Mouse (Mus musculus): ENCODE measurements at regions not wholly inside any gene's neighbourhood (a gene's known extent, or its start where the extent isn't known, plus 50 kb on each side); places are given as distances from the start of the nearest gene placed in this dataset.

DNA sequence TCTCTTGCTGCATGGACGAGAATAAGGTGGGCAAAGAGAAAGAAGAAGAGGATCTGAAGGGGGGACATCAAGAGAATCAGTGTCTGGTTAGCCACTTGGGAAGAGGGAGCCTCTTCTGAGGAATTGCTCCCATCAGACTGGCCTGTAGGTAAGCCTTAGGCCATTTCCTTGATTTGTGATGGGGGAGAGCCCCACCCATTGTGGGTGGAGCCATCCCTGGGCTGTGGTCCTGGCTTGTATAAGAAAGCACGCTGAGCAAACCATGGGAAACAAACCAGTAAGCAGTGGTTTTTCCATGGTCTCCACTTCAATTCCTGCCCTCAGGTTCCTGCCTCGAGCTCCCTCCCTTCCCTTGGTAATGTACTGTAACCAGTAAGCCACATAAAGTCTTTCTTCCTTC is 57.7 kb upstream of the Sez6l start:
- no peak for DNase-seq

DNA sequence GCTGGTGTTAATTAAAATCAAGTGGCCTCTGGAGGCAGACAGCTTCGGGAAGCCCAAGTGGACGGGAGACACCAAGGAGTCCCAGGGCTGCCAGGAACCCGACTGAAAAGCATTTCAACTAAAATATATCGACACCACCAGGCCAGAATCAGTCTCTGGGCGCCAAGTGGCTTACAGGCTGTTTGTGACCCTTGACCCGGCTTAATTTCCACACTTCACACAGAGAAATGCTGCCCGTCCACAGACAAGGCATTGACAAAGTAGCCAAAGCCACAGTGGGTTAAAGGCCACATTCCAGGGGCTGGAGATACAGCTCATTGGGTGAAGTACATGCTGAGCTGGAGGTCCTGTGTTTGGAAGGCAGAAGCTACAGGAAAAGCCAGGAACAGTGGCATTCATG is 54.8 kb upstream of the Sez6l start:
- DNase-seq, result peak; percentile 55

DNA sequence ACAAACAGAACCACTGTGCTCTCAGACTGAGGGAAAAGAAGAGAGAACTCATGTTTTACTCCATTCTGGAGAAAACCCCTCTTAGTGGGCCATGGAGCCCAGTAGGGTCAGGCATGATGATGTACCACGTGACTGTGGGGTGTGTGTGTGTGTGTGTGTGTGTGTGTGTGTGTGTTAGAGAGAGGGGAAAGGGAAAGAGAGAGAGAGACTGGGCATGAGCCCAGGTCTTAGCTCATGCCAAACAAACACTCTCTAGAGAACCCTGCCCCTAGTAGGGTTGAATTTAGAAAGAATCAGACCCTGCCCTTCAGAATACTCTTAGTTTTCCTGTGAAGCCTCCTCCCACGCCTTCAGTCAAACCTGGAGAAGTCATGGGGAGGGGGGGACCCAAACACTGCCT is 52.7 kb upstream of the Sez6l start:
- no peak for DNase-seq

DNA sequence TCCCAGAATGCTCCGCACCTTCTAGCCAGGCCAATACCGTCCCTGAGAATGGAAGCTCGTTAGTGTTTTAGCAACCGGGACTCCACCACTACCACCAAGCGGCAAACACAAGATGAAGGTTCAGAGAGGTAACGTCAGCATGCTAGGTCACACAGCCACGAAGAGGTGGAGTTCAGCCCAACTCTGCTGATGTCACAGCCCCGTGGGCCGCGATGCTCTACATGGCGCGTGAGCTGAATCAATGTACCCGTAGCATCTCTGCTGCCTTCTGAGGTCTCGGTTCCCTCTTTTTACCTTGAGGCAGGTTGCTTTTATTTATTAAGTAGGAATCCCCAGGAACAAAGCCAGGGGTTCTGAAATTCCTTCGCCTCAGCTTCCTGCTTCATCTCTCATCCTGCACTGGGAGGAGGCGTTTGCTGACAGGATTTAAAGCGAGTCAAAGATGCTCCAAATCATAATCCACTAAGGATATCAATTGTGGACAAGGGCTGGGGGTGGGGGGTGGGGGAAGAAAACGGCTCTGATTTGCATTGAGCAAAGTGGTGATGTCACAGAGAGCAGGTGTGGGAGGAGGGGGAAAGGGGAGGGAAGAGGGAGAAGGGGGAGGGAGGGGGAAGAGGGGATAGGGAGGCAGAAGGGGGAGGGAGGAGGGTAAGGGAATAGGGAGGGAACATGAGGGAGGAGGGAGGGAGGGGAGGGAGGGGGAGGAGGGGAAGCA is 51.2 kb upstream of the Sez6l start:
- no peak for DNase-seq

DNA sequence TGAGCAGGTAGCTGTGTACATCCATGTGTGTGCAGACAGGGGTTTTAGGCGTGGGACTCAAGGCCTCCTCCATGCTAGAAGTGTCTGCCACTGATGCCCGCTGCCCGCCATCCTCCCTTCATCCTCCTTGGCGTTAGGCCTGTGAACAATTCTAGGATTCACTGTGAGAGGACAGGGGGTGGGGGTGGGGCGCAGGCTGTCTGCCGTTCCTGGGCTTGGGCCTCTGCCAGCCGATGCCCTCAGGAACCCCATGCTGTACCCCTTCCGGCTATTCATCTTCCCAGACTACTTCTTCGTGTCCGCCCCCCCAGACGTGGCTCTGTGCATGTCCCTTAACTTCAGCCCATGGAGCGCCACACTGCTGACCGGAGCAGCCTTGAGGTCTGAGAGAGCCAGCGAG is 50.3 kb upstream of the Sez6l start:
- no peak for DNase-seq

Measured in adrenal gland, postnatal 14 days (tissue).